Mouse (Mus musculus): ENCODE results near the gene Plcd1. TPM values are rescaled to one million over a fixed set of nuclear protein-coding genes. Genes with fewer than 3 reads are reported as not detected.
A peak's percentile ranks its signal among the peaks of the same experiment; 100 is the strongest.

Plcd1 gene
- polyA plus RNA-seq, 1 experiment from 2014 or later: 14.9 TPM

DNA sequence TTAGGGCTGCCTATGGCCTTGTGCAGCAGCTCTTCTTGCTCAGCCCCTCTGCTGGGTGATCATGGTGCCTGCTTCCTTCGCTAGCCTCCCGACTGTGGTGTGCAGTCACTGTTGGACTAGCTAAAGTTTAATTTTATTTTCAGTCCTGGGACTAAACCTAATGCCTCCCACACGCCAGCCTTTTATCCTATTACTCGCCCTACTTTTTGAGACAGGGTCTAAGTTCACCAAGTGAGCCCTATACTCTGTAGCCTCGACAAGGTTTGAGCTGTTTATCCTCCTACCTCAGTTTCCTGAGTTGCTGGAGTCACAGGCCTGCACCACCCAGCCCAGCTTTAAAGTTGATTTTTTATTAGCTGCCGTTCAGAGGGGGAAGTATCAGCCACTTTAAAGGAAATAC, 68.0 kb downstream of the Plcd1 start:
- Histone ChIP-seq H3K9me3 (ENCODE audit: control insufficient read depth, low read length) (no peaks in the 10 kb centered on the region), H3K27me3 (ENCODE audit: control insufficient read depth, insufficient read depth, low read length) (no peaks in the 10 kb centered on the region), H3K4me3 (ENCODE audit: low read depth, low read length) (no peak overlapping the region), H3K4me2 (ENCODE audit: low read depth, low read length, severe bottlenecking) (no peak overlapping the region), H3K4me1 (replicated peaks; ENCODE audit: control insufficient read depth, insufficient read depth, low read length) (no peaks in the 10 kb centered on the region), H3K36me3 (ENCODE audit: control insufficient read depth, insufficient read depth, low read length) (no peaks in the 10 kb centered on the region), H3K9ac (ENCODE audit: low read length) (no peak overlapping the region), H3K27ac (ENCODE audit: low read depth, low read length) (no peak overlapping the region)
- 86% methylated on average over 6 of the region's 6 CpGs for WGBS
- no peak for DNase-seq (ENCODE audit: low spot score)
- ATAC-seq (replicated peaks; ENCODE audit: low FRiP score): no peak

DNA sequence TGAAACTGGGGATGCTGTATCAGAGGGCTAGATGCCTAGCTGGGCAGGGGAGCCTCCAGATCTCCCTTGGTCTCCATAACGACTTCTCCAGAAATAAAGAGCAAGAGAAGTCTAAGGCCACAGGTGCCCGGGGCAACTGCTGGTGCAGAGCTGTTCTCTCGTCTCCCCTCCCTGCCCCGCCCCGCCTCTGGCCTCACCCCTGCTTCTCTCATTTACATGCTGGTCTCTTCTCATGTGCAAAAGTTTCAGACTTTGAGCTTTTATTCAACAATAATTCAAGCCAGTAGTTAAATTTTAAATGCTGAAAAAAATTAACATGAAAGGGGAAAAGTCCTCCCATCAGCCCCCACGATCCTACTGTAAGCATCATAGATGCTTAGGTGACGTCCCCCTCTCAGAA, 71.6 kb downstream of the Plcd1 start:
- DNase-seq (ENCODE audit: low spot score) (no peak), ATAC-seq (replicated peaks; ENCODE audit: low FRiP score) (no peak)
- no peaks in the 10 kb centered on the region for H3K27me3 ChIP-seq (ENCODE audit: control insufficient read depth, insufficient read depth, low read length)
- no peaks in the 10 kb centered on the region for H3K4me1 ChIP-seq (replicated peaks; ENCODE audit: control insufficient read depth, insufficient read depth, low read length)
- no peak overlapping the region for H3K27ac ChIP-seq (ENCODE audit: low read depth, low read length)
- no peak overlapping the region for H3K4me3 ChIP-seq (ENCODE audit: low read depth, low read length)
- no peak overlapping the region for H3K4me2 ChIP-seq (ENCODE audit: low read depth, low read length, severe bottlenecking)
- H3K9ac ChIP-seq (ENCODE audit: low read length): no peak overlapping the region
- H3K9me3 ChIP-seq (ENCODE audit: control insufficient read depth, low read length): no peaks in the 10 kb centered on the region
- 69% methylated on average over 7 of the region's 7 CpGs for WGBS
- H3K36me3 ChIP-seq (ENCODE audit: control insufficient read depth, insufficient read depth, low read length): no peaks in the 10 kb centered on the region; the same call in 1 of the 2 replicates

Small RNAs within 50 kb of the gene (microRNA-seq; reads per million reads assigned to microRNA genes)
- gene Mir26a-1 (ENCODE audit: insufficient number of aligned reads): 16.8 reads per million, percentile 11 among the genes with 10 or more reads in this experiment

Other genes starting within 250 kb of the Plcd1 start
- 9.0 and 9.1 TPM in 2 replicates for gene Ctdspl, start 167.0 kb downstream of the Plcd1 start, polyA plus RNA-seq (2014; fragmentation: Nextera tagmentation; extraction: Ambion mirVana)
- 8.6 and 11.1 TPM in 2 replicates for gene Vill, start 40.7 kb downstream of the Plcd1 start, polyA plus RNA-seq (2014; fragmentation: Nextera tagmentation; extraction: Ambion mirVana)
- 2.0 and 2.4 TPM in 2 replicates for gene Dlec1, start 9.0 kb upstream of the Plcd1 start, polyA plus RNA-seq (2014; fragmentation: Nextera tagmentation; extraction: Ambion mirVana)
- gene Acaa1b, start 63.6 kb upstream of the Plcd1 start, polyA plus RNA-seq (2014; fragmentation: Nextera tagmentation; extraction: Ambion mirVana): 0.84 and 1.2 TPM in 2 replicates
- gene Gm47289, start 65.7 kb upstream of the Plcd1 start, polyA plus RNA-seq (2014; fragmentation: Nextera tagmentation; extraction: Ambion mirVana): not detected in 2 replicates
- not detected in 2 replicates for gene Slc22a13, start 115.6 kb upstream of the Plcd1 start, polyA plus RNA-seq (2014; fragmentation: Nextera tagmentation; extraction: Ambion mirVana)
- gene Oxsr1, start 228.9 kb upstream of the Plcd1 start, polyA plus RNA-seq (2014; fragmentation: Nextera tagmentation; extraction: Ambion mirVana): 18.4 and 19.7 TPM in 2 replicates
- 62.6 and 75.6 TPM in 2 replicates for gene Acaa1a, start 246.2 kb upstream of the Plcd1 start, polyA plus RNA-seq (2014; fragmentation: Nextera tagmentation; extraction: Ambion mirVana)
- gene Myd88, start 247.9 kb upstream of the Plcd1 start, polyA plus RNA-seq (2014; fragmentation: Nextera tagmentation; extraction: Ambion mirVana): 6.8 and 7.5 TPM in 2 replicates

Data from forebrain, embryonic 11.5 days (tissue).